Mouse (Mus musculus): Measurements from ENCODE around the gene Kng1. TPM values are rescaled to one million over a fixed set of nuclear protein-coding genes. Genes with fewer than 3 reads are reported as not detected.

Gene Kng1
- not detected for polyA plus RNA-seq (2017; shearing (Covaris generic))

DNA sequence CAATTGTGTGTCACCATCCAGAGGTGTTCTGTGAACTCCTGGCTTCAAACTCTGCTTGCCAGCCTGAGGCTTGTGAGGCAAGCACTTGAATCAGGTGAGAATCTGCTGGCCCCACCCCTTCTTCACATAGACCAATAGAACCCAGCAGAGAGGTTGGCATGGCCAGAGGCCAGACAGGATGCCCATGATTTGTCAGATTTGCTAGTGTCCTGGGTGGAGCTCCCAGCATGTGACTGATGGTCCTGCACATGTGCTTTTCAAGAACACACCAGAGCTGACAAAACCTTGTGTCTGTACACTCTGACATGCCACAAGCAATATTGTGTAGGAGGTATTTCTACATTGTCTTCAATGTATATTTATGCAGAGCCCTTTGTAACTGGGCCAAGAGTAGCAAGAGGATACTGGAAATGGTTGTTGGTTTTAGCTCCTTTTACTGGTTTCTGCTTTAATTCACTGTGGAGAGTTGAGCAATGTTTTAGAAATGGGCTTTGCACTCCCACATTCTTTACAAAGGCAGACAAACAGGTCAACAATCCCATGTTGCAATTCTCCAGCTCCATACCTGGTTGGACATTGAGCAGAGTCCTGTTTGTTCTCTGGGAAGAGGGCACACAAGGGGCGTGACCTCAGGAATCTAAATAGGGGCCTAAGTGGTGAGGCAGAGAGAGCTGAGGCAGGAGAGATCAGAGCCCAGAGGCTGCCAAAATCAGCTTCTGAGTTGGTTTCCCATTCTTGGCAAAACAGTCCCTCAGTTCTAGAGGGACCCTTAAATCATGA is at the start of gene Kng1:
Gene Kng1 (plus strand): TSS at position 198 of the 780 bp plus-strand sequence.

DNA sequence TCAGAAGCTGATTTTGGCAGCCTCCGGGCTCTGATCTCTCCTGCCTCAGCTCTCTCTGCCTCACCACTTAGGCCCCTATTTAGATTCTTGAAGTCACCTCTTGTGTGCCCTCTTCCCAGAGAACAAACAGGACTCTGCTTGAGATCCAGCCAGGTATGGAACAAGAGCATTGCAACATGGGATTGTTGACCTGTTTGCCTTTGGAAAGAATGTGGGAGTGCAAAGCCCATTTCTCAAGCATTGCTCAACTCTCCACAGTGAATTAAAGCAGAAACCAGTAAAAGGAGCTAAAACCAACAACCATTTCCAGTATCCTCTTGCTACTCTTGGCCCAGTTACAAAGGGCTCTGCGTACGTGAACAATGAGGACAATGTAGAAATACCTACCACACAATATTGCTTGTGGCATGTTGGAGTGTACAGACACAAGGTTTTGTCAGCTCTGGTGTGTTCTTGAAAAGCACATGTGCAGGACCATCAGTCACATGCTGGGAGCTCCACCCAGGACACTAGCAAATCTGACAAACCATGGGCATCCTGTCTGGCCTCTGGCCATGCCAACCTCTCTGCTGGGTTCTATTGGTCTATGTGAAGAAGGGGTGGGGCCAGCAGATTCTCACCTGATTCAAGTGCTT is 28.6 kb upstream of the Kng1 start, which contains the start of gene Kng2:
Gene Kng2 (minus strand): TSS at position 517 of the 635 bp plus-strand sequence.

DNA sequence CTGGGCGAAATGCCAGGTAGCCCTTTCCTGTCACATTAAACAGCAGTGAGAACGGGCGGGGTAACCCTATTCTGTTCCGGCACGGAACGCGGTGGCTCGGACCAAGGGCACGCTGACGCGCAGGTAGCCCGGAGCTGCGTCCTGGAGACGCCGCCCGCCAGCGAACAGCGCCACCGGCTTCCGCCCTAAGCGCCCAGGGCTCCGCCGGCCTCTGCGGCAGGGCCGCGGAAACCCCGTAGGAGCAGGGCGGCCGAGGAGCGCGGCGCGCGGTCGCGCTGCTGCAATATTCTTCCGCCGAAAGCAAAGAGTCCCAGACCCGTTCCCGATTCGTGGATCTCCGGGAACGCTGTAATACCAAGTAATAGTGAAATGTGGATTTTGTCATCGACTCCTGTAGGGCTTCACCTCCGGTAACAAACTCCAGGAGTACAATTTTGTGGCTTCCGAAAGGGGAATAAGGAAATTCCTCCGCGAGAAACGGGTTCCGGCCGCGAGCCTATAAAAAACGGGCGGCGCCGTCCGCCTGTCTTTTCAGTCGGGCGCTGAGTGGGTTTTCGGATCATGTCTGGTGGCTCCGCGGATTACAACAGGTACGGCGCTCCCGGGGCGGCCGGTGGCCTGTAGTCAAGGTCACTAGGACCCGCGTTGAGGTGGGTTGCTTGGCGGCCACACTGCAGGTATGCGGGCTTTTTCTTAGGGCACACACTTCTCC is 49.7 kb downstream of the Kng1 start, which contains the start of gene Eif4a2:
Gene Eif4a2 (plus strand): TSS at position 214 of the 712 bp plus-strand sequence.

DNA sequence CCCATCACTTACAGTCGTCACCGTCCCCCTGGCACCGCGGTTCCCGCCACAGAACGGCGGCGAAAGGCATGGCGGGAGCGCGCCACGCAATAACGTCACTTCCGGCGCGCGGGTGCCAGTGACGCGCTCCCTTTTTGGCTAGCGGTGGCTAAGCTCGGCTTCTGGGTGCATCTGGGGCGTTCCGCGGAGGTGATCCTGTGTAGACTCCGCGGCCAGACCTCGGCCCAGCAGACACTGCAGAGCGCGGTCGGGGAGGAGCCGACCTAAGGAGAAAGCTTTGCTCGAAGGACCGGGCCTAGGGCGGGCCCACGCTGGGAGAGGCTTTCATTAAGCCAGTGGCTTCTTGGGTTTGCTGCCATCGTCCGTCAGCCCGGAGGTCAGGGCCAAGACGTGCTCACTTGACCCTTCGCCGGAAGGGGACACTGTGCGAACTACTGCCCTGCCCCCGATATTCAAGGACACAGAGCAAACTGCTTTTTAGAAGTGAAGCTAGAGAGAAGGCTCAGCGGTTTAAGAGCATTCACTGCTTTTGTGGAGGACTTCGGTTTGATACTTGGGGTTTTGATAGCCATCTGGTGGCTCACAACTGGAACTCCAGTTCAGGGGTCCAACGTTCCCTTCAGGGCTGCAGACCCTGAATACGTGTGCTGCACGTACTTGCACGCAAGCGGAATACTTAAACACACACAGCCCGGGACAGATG is 70.2 kb downstream of the Kng1 start, which contains the start of gene Rfc4:
Gene Rfc4 (minus strand): TSS at position 65 of the 703 bp plus-strand sequence.

Other genes starting within 250 kb of the Kng1 start
- not detected for gene Crygs, start 246.3 kb upstream of the Kng1 start, polyA plus RNA-seq (2017; shearing (Covaris generic))
- gene Tbccd1, start 200.2 kb upstream of the Kng1 start, polyA plus RNA-seq (2017; shearing (Covaris generic)), result 23.3 TPM
- gene Dnajb11, start 200.0 kb upstream of the Kng1 start, polyA plus RNA-seq (2017; shearing (Covaris generic)), result 129 TPM
- gene Ahsg, start 166.6 kb upstream of the Kng1 start, polyA plus RNA-seq (2017; shearing (Covaris generic)), result not detected
- gene Fetub, start 139.5 kb upstream of the Kng1 start, polyA plus RNA-seq (2017; shearing (Covaris generic)), result not detected
- not detected for gene Hrg, start 106.8 kb upstream of the Kng1 start, polyA plus RNA-seq (2017; shearing (Covaris generic))
- gene Kng2, start 28.4 kb upstream of the Kng1 start, polyA plus RNA-seq (2017; shearing (Covaris generic)), result not detected
- gene Eif4a2, start 49.6 kb downstream of the Kng1 start, polyA plus RNA-seq (2017; shearing (Covaris generic)), result 275 TPM
- gene Rfc4, start 69.9 kb downstream of the Kng1 start, polyA plus RNA-seq (2017; shearing (Covaris generic)), result 33.4 TPM
- gene Adipoq, start 88.7 kb downstream of the Kng1 start, polyA plus RNA-seq (2017; shearing (Covaris generic)), result 1.1 TPM
- gene St6gal1, start 166.9 kb downstream of the Kng1 start, polyA plus RNA-seq (2017; shearing (Covaris generic)), result 101 TPM